Mouse (Mus musculus): Measurements from ENCODE around the gene Pirb.

- TF ChIP-seq CTCF (IDR thresholded peaks at IDR 0.05; ENCODE audit: low read depth, low read length) (no peak), POLR2A (IDR thresholded peaks at IDR 0.05; ENCODE audit: extremely low read depth, insufficient read depth, low read length) (no peak)
Measured at GRCm38 (mm10) chr7:3707027-3707426, 13.2 kb downstream of the Pirb start.
